Mouse (Mus musculus) thymus, postnatal 10 days (tissue): ENCODE results near the gene Tmem256.
"Not testable (repeated sequence)": the region's sequence is repeated elsewhere in the genome, so short reads cannot be mapped to it uniquely, and the experiment has no call there.

Experiments used
- DNase-seq, 2 experiments: peaks; one replicate each; pipeline ENCODE4 v3.0.0; 2021; ENCODE audit warnings: low spot score in 2 of 2

The Tmem256 gene

GRCm38 (mm10) chr11:69854680-69855079 is 16.4 kb downstream of the Tmem256 start:
- no peak for DNase-seq

GRCm38 (mm10) chr11:69855347-69855746 is 17.0 kb downstream of the Tmem256 start:
- peak in 1 of 2 experiments; percentile 74 for DNase-seq

- DNase-seq, result no peak
These were observed 20.0 kb downstream of the Tmem256 start, which contains the start of gene Tnk1 for GRCm38 (mm10) chr11:69858113-69858998. Gene Tnk1, minus strand, starts transcription at chr11:69858730.

DNA sequence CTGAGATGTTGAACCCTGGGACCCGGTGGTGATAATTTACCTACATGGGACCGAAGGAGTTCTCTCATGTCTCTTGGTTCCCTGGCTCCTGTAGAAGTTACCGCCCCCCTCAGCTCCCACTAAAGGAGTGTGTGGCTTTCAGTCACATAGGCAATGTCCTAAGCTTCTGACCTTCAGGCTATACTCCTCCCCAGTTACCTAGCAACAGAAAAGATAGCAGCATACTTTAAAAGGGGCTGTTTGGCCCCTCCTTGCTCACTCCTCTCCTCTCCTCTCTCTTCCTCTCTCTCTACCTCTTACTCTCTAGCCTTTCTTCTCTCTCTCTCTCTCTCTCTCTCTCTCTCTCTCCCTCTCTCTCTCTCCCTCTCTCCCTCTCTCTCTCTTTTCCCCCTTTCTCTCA is 25.4 kb downstream of the Tmem256 start:
- not testable (repeated sequence) for DNase-seq

GRCm38 (mm10) chr11:69864138-69864860 is 26.0 kb downstream of the Tmem256 start:
- no peak for DNase-seq

DNA sequence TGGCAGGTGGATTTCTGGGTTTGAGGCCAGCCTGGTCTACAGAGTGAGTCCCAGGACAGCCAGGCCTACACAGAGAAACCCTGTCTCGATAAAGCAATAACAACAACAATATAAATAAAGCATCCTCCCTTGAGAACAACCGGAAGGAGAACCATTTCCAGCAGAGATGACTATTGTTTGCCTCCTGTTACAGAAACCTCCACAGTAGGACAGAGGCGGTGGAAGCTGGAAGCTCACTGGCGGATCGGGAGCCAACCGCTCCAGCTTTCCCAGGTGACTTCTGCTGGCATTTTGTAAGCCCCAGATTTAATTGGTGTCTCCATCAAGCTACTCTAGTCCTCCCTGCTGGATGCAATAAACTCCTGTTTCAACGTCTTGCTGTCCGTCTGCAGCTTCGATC is 27.2 kb downstream of the Tmem256 start:
- no peak for DNase-seq

DNA sequence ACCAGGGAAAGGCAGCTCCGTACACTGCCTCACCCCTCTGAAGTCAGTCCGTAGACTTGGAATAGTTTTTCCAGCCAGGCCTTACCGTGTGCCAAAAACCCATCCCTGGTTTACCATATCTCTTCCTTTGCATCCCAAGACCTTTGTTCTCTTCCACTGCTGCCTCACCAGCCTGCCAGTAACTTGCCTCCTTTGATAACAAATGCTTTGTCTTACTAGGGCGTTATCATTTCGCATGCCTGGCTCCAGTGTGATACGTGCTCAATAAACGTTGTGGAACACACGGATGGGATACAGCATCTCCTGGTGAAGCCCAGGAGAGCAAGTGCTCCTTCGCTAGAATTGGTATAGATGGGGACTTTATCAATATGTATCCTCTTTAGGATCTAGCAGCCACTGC is 29.0 kb downstream of the Tmem256 start:
- DNase-seq, result no peak

- no peak for DNase-seq
These were observed 32.2 kb downstream of the Tmem256 start for GRCm38 (mm10) chr11:69870289-69871069.

GRCm38 (mm10) chr11:69871822-69872221 is 33.5 kb downstream of the Tmem256 start:
- no peak for DNase-seq

DNA sequence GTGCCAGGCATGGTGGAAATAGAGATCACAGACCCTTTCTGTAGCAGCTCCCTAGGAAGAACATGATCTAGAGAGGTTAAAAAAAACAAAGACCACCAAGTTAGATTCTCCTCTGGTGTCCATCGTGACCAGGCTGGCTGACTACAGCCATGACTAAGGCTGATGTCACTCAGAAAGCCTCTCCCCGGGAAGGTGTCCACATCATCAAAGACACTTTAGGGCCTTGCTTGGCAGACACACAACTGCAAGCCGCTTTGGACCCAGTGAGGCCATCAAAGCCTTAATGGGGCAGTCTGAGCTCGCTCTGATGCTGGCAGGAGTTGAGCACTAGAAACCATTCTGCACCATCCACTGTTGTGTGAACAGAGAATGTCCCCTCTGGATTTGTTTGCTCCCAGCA is 34.1 kb downstream of the Tmem256 start:
- DNase-seq, result no peak

DNA sequence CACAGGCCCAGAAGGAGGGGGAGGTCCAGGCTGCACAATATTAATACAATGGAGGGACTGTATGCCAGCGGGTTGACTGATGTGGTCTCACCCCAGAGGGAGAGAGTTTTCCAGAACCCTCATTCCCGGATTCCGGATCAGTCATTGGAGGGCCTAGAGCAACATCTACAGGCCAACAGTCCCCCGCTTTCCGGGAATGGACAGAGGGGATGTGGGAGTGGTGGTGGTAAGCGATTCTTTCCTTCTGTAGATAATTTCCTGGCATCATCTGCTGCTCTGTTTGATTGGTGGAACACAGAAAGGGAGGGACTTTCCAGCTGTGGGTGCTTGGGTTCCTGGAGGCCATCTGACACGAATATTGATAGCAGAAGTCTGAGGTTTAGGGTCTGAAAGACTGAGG is 37.9 kb downstream of the Tmem256 start:
- no peak for DNase-seq

- peak; percentile 89 to 96 for DNase-seq
These were observed 38.6 kb downstream of the Tmem256 start for GRCm38 (mm10) chr11:69876867-69877266.

- no peak for DNase-seq
These were observed 39.6 kb downstream of the Tmem256 start, which contains the start of gene Tmem95 for GRCm38 (mm10) chr11:69877878-69878277. Gene Tmem95, minus strand, starts transcription at chr11:69878018.

DNA sequence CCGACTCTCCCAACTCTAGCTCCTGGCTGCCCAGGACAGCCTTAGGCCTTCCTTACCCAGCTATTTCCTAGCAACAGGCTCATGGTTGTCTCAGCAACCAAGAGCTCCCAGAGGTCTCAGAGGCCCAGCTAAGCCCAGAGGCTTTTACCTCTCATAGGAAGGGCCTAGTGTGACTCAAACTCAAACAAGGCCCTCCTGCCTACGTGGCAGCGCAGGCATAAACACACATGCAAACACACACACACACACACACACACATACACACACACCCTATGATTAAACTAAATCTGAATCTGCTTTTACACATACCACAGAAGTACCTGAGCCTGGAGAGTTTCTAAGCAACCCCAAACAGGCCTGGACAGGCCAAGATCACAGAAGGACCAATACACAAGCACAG is 40.1 kb downstream of the Tmem256 start:
- DNase-seq, result no peak

DNA sequence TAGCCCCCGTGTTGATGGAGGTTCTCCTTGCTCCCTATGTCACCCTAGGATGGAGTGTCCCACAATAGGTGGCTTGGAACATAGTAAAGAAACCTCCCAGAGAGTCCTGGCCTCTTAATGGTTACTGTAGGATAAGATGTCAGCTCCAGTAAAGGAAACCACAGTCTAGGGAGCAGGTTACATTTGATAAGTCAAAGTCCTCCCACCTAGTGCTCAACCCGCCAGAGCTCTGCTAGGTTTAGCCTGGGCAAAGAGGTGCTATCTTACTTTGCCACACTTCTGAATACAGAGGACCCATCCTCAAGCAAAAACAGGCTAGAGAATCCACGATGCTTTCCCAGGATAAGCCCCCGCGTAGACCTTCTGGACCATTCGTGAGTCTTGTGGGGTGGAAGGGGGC is 40.6 kb downstream of the Tmem256 start:
- DNase-seq, result no peak

DNA sequence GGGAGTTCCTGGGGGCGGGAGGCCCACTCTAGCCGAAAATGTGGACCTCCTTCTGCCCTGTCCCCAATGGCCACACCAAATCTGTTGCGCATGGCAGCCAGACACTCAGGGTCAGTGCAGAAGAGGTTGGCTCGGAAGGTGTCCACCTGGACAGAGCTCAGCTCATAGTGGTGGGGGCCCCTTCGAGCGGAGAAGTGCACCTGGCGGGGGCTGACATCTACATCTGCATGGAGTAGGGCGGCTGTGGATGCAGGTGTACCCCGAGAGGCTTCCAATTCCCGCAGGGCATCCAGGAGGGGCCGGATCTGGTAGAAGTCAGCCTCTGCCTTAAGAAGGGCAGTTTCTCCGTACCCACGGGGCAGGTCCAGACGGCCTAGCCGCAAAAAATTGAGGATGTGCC is 41.4 kb downstream of the Tmem256 start:
- DNase-seq, result no peak

- peak in 1 of 2 experiments; percentile 57 for DNase-seq
These were observed 42.2 kb downstream of the Tmem256 start for GRCm38 (mm10) chr11:69880506-69880852.

DNA sequence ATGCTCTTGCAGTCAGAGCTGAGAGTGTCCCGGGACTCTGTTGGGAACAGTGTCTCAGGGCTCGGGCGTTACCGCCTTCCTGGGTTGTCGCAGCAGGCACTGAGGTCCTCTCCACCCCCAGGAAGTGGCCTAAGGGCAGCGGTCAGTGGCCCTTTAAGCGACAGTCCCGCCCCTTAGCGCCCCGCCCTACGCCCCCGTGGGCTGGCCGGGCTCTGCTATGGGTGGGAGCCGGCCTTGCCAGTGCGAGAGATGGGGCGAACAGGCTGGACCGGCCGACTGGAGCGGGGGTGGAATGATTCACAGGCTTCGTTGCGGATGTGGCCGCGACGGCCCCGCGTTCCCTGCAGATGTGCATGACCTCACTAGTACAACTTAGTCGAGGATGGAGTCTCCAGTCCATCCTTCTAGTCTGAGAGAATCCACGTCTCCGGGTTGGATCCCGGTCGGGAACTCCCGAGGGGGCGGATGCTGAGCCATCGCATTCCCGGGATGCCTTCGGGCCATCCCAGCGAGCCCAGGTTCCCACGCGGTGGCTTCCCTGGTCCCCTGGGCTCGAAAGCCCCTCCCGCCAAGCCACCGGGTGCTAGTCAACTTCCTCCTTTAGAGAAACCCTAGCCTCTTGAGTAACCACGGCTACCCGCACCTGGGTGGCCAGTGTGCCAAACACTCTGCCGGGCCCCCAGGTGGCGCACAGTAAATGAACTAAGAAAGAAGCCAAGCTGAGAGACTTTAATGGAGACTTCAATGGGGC is 42.7 kb downstream of the Tmem256 start, which contains the start of gene Kctd11:
Gene Kctd11, minus strand, starts transcription at position 554 of the 751 bp plus-strand sequence.
- DNase-seq, result peak; percentile 69 to 73

- DNase-seq, result no peak
These were observed 43.7 kb downstream of the Tmem256 start for GRCm38 (mm10) chr11:69881787-69882670.

DNA sequence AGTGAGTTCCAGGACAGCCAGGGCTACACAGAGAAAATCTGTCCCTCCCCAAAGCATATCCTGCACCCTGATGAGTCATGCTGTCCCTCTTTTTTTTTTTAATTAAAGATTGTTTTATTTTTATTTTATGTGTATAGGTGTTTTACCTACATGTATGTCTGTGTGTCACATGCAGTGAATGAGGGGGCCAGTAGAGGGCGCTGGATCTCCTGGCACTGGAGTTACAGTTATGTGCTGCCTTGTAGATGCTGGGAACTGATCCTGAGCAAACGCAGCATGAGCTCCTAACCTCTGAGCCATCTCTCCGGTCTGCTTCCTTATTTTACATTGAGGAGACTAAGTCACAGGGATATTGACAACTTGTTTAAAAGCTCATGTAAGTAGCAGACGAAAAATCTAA is 44.8 kb downstream of the Tmem256 start:
- peak; percentile 51 to 66 for DNase-seq
